Mouse (Mus musculus) spleen, adult 18-20 months (tissue): ENCODE measurements at regions not wholly inside any gene's neighbourhood (a gene's known extent, or its start where the extent isn't known, plus 50 kb on each side); places are given as distances from the start of the nearest gene placed in this dataset.
"Not testable (repeated sequence)": the region's sequence is repeated elsewhere in the genome, so short reads cannot be mapped to it uniquely, and the experiment has no call there.

Source experiments
- DNase-seq, 2 experiments: peaks; one replicate each; pipeline ENCODE4 v3.0.0; 2022; ENCODE audit warnings: mixed read lengths in 2 of 2

GRCm38 (mm10) chr13:5373191-5373590 is 488.1 kb upstream of the Klf6 start:
- DNase-seq: no peak

GRCm38 (mm10) chr13:5408226-5408804 is 453.0 kb upstream of the Klf6 start:
- no peak for DNase-seq

- no peak for DNase-seq
Measured at GRCm38 (mm10) chr13:5412052-5412451, 449.2 kb upstream of the Klf6 start.

GRCm38 (mm10) chr13:5413009-5413408 is 448.3 kb upstream of the Klf6 start:
- not testable (repeated sequence) for DNase-seq

- DNase-seq: no peak
Measured at GRCm38 (mm10) chr13:5424110-5424509, 437.2 kb upstream of the Klf6 start.

GRCm38 (mm10) chr13:5425491-5426232 is 435.6 kb upstream of the Klf6 start:
- DNase-seq: no peak

GRCm38 (mm10) chr13:5433652-5434051 is 427.6 kb upstream of the Klf6 start:
- DNase-seq: no peak

GRCm38 (mm10) chr13:5435131-5435530 is 426.2 kb upstream of the Klf6 start:
- no peak for DNase-seq

GRCm38 (mm10) chr13:5436191-5436590 is 425.1 kb upstream of the Klf6 start:
- no peak for DNase-seq

GRCm38 (mm10) chr13:5440454-5440853 is 420.8 kb upstream of the Klf6 start:
- no peak for DNase-seq

- no peak for DNase-seq
Measured at GRCm38 (mm10) chr13:5444759-5445478, 416.4 kb upstream of the Klf6 start.

GRCm38 (mm10) chr13:5448601-5449000 is 412.7 kb upstream of the Klf6 start:
- DNase-seq: no peak

- DNase-seq: no peak
Measured at GRCm38 (mm10) chr13:5480779-5481178, 380.5 kb upstream of the Klf6 start.

GRCm38 (mm10) chr13:5492266-5492665 is 369.0 kb upstream of the Klf6 start:
- DNase-seq: no peak

GRCm38 (mm10) chr13:5497535-5497934 is 363.7 kb upstream of the Klf6 start:
- no peak for DNase-seq

- DNase-seq: no peak
Measured at GRCm38 (mm10) chr13:5511784-5512183, 349.5 kb upstream of the Klf6 start.

- DNase-seq: no peak
Measured at GRCm38 (mm10) chr13:5515552-5515951, 345.7 kb upstream of the Klf6 start.

GRCm38 (mm10) chr13:5516088-5516487 is 345.2 kb upstream of the Klf6 start:
- no peak for DNase-seq

GRCm38 (mm10) chr13:5519181-5519580 is 342.1 kb upstream of the Klf6 start:
- DNase-seq: no peak

GRCm38 (mm10) chr13:5519600-5519999 is 341.7 kb upstream of the Klf6 start:
- no peak for DNase-seq

- no peak for DNase-seq
Measured at GRCm38 (mm10) chr13:5527400-5527799, 333.9 kb upstream of the Klf6 start.

GRCm38 (mm10) chr13:5540321-5540720 is 321.0 kb upstream of the Klf6 start:
- no peak for DNase-seq

GRCm38 (mm10) chr13:5545521-5545920 is 315.8 kb upstream of the Klf6 start:
- no peak for DNase-seq

GRCm38 (mm10) chr13:5546011-5546410 is 315.3 kb upstream of the Klf6 start:
- DNase-seq: no peak
